Mouse (Mus musculus) gastrocnemius, postnatal 10 days (tissue): ENCODE data around the gene Me3. TPM values are rescaled to one million over a fixed set of nuclear protein-coding genes. Genes with fewer than 3 reads are reported as not detected.

Source experiments
- DNase-seq: peaks from one replicate; pipeline ENCODE4 v3.0.0; 2021; ENCODE audit warnings: mixed read lengths
- total RNA-seq, 2 experiments: library from RNA; stranded (reverse); gene quantifications; 2 replicates each; pipeline ENCODE4 v1.2.3; 2021

The Me3 gene
- total RNA-seq, 2 experiments from 2014 or later: 79.9 to 88.9 TPM

DNA sequence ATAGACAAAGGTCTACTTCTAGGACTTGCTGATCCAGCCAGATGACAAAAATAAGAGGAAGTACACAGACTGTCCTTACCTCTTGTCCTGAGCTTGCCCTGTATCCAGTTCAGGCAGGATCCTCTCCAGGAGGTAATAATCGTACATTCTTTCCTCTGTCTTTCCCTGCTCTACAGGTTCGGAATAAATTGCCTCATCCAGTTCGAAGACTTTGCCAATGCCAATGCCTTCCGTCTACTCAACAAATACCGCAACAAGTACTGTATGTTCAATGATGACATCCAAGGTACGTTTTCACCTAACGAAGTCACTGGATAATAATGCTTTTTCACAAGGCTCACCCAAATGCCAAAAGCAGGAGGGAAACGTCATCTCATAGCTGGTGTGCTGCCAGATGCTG, 201.3 kb downstream of the Me3 start:
- no peak for DNase-seq

DNA sequence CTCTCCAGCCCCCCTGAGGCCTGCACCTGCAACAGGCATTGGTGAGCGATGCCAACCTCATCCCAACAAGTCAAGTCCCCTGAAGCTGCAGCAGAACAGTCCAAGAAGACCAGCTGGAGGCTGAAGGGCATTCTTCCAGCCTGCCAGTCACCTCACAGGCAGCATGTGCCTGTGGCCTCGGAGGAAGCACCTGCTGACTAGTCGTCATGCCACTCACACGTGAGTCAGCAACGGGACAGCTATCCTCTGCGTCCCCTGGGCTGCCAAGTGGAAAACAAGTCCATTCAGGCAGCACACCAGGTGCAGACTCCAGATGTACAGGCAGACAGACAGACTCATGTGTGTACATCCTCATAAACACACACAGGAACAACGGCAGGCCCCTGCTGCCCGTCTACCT, 203.4 kb downstream of the Me3 start:
- peak; percentile 26 for DNase-seq

DNA sequence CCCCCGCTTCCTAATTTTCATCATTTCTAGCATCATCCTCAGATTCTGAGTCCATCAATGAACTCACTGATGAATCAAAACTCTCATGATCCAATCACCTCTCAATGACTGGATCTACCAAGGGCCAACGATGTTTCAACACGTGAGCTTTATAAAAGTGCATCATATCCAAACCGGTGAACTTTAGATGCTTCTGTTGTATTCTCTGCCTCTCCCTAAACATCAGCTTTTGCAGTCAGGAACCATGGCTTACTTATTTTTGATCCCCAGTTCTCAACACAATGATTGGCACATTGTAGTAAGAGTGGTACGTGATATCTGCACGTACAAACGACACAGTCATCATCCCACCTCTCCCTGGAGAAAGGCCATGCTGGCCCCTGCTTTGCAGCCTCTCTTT, 204.5 kb downstream of the Me3 start:
- no peak for DNase-seq

DNA sequence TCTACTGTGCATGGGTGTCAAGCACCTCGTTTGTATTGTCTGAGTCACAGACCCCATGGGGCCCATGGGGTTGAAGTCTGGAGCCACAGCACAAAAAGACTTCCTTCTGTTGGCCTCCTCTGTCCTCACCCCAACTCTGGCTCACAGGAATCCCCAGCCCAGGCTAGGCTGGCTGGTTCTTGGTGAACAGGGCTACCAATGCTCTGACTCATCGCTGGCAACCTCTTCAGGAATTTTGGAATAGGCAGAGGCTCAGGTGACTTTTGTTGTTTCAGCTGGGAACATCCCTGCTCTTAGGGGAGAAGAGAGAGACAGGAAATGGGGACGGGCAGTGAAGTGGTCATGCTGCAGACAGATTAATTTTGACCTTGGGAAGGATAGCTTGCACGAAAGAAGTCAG, 205.6 kb downstream of the Me3 start:
- DNase-seq: no peak

DNA sequence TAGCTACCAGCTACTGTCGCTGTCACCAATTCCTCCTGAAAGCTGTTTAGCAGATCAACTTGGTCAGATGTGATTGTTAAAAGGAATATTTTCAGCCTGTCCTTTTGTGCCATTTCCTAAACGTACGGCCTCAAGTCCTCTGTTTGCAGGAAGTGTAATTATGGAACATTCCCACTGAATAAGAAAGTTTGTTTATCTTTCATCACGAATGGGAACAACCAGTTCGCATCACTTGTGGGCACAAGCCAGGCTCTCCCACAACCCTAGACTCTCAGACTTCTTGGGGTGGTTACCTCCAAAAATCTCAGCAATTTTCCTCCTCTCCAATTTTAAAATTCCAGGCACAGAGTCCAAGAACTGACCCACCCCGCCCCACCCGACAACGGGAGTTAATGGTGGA, 207.5 kb downstream of the Me3 start:
- DNase-seq: no peak

DNA sequence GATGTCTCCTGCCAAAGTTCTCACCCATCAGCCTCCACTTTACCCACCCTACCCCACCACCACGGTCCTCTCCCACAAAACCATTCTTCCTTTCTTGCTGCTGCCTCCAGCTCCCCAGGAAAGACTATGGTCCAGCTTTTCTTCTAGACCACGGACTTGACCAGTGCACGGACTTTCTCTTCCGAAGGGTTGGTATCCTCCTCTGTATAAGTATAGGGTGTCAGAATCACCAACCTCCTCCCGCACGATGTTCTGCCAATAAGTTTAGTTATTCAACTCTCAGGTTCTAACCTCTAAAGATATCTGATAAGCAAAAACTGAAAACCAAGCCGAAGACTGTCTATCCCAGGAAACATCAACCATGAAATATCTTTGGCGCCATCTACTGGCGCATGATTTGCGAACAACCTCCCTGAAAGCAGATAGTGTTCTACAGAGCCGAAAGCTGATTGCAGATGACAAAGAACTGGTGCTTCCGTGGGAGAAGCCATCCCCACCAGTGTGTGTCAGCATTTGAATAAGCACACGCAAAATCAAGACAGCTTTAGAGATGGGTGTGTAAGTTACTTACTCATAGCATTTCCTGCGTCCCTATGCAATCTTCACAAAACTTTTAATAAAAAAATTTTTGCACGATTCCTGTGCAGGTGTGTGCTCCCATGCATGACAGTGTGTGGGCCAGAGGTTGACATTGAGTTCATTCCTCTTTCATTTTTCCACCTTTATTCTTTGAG, 209.6 kb downstream of the Me3 start:
- DNase-seq: peak; percentile 84

DNA sequence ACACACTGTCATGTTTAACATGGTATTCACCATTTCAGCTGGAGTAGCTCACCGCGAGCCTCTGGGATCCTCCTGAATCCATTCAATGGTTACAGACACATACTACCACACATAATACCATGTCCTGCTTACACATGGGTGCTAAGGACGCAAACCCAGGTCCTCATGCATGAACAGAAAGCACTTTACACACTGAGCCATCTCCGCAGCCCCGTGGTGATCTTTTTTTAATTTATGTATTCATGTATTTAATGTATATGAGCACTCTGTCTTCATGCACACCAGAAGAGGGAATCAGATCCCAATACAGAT, 210.2 kb downstream of the Me3 start:
- DNase-seq: no peak

DNA sequence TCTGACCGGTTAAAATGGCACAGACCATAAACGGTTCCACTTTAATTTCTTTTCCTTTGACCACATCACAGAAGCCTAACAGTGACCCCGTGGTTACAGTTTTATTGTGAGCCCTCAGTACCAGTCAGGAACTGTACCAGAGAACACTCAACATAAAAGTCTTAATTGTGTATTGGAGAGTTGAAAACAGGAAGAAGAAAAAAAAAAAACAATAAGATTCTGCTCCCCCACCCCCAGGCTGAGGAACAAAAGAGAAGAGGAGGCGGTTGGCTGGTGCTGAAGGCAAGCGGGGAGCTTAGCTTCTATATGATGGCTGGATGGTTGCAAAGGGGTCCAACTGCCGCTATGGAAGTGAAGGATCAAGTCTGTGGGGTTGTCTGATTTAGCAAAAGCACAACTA, 210.9 kb downstream of the Me3 start:
- no peak for DNase-seq

DNA sequence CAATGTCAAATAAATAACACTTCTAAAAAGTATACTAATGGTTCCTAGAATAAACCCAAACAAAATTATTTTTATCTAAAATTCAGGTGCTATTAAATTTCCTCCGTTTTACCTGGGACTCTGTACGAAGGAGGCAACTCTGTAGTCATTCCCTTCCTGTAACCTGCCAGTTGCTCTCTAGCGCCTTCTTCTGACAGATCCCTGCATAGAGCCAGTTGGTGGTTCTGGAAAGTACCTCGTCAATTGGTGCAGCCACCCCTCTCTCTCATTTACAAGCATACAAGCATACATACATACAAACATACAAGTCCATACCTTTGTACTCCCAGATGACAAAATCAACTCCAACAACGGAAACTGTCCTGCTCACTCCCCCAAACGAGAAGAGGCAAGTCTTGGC, 211.3 kb downstream of the Me3 start:
- DNase-seq: peak; percentile 39

DNA sequence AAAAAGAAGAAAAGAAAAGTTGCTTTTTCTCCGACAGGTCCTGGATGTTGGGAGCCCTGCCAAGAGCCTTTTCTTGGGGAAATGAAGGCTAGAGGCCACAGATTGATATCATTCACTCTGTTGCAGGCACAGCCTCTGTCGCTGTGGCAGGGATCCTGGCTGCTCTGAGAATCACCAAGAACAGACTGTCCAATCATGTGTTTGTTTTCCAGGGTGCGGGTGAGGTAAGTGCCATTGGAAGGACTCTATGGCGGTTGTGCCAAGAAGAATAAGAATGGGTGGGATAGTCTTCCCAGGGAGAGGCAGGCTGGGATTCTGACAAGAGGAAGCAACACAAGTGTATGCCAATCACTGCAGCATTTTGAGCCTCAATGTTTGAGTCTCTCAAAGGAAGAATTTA, 213.5 kb downstream of the Me3 start:
- no peak for DNase-seq

DNA sequence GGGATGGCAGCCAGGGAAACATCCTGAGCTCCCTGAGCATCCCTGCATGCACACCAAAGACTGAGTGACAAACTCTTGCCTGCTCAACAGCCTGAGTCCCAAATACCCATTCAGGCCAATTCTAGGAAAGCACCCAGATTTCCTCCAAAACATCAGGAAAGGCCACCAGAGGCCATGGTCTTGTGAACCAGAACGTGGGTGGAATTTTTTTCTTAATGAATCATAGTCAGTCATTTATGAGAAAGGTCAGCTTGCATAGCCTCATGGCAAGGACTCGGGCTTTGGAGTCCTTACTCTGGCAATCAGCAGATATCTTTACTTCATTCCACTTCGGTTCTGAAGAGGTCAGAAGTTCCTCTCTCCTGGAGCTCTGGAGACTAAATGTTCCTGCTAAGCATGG, 218.3 kb downstream of the Me3 start:
- DNase-seq: no peak

DNA sequence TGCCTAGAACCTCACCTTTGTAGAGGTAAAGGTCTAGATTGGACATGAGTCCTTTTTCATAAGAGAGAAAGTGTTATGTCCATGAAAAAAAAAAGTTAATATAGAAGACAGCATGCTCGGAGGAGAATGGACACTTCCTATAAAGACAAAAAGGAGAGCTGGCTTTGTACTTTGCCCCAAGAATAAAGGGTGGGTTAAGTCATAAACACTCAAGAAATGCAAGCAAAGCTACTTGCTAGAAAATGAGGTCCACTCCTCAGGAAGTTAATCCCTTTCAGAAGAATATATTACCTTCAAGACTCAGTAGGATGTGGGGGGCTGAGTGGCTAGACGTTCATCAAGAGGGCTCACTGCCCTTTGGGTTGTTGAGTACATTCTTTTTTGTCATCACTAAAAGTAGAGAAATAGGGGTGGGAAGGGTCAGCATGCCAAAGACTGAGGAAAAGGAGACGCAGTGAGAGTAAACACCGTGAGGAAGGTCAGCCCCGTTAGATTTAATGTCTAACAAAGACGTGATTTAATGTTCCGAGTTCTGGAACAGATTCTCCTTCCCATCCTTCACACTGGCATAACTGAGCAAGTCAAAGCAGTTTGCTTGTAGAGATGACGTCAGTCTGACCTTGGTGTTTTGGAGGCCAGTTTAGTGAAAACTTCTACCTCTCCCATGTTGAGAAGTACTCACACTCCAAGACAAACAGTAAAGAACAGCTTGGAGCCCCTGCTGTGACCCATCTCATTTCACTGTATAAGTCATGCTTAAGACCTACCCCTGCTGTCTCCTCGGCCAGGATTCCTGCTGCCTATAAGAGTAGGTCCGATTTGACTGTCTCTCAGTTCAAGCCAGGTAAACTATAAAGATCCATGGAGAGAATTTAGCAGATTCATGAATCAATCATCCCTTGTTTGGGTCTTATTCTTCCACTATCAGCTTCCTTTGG, 220.2 kb downstream of the Me3 start:
- DNase-seq: no peak

DNA sequence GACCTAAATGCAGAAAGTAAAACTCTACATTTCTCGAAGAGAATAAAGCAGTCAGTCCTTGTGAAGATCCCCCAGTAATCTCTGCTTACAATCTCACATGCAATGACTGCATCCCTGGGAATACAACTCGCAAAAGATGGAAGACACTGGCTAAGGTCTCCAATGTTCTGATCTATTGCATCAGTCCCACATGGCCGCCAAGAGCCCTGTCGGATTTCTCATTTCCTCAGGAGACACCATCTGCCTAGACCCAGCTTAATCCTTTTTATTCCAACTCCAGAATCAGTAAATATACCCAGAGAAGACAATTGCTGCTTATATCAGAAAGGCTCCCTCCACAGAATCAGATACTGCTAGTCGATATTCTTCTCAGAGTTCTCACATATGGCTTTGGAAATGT, 220.9 kb downstream of the Me3 start:
- DNase-seq: no peak

DNA sequence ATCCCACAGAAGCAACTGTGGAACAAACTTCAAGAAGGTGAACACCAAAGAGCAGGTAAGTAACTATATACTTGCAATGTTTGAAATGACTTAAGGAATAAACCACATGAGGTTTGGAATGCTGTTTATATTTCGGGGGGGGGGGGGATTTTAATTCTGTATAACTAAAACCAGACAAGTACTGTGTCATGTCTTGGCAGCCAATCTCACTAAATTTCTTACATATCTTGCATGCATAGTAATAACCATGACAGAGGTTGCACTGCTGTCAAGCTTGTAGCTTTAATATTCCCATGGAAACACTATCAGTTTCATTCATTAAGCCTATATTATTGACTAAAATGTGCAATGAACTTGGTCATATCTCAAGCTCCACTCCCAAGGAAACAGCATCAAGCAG, 223.0 kb downstream of the Me3 start:
- no peak for DNase-seq

DNA sequence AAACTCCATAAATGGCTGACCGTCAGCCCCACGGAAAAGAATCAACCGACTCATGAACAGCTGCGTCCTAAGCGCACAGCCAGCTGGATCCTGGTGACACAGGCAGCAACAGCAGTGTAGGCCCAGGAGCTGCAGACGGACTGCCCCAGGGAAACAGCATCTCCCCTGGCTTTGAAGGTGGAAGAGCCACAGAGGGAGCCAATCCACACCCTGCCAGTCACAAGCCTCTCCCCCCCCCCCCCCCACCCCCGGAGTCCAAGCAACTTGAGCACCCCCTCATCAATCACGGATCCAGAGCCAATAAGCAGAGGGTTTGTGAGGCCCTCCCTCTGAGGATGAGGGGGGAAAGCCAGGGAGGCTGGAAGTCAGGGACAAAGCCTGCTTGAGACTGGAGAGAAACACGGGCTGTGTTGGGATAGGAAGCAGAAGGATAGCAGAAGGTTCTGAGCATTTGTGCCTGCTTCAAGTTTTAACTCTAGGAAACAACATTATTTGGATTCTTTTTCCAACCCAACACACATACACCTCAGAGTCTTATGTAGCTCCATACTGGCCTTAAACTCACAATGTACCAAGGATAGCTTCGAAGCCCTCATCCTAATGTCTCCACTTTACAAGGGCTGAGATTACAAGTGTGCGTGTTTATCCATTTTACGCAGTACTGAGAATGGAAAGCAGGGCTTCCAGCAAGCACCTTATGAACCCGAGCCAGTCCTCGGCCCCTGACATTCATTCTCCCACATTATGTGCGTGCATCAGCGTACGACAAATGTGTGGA, 224.4 kb downstream of the Me3 start:
- DNase-seq: peak; percentile 27

DNA sequence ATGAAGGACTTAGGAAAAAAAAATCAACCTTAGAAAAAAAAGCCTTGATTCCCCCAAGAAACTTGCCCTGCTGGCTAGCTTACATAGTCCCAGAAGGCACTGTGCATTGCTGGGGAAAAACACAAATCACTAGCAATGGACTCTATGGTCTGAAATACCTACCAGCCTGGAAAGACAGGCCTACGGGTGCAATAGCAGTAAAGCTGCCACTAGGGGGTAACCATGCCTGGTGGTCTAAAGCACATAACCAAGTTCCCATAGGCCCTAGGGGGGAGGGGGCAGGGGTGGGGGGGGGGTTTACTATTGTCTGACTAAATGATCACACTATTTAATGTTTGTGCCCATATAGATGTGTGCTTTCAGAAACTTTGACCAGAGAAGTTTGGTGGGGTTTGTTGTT, 232.6 kb downstream of the Me3 start:
- DNase-seq: no peak

DNA sequence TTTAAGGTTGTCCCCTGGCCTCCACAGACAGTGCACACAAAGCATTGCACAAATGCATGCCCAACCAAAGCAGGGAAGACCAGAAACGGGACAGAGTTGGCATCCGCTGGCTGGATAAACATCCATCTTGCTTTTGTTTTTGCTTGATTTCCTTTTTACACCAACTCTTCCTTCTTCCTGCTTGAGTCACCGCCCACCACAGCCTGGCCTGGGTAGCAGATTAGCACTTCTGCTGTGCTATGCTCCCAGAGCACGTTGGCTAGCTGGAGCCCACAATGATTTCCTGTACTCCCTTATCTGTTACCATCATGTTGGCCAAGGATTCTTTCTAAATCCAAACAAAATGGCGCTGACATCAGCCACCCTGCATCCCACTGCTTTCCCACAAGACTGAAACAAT, 235.0 kb downstream of the Me3 start:
- no peak for DNase-seq

DNA sequence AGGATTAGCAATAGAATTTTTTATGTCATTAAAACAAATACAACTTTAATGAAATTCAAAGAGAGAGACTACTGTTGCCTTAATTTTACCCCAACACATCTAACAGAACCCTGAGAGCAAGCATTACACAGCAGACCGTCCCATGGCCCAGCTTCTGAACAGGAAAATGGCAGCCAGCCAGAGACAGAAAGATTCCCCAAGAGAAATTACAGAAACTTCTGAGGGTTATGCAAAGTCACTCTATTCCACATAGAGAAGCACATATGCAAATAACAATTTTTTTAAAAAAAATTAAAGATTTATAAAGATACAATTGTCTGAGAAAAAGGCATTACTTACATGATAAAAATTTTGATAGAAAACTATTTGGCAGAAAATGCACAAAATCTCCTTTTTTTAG, 247.5 kb downstream of the Me3 start:
- DNase-seq: peak; percentile 11

DNA sequence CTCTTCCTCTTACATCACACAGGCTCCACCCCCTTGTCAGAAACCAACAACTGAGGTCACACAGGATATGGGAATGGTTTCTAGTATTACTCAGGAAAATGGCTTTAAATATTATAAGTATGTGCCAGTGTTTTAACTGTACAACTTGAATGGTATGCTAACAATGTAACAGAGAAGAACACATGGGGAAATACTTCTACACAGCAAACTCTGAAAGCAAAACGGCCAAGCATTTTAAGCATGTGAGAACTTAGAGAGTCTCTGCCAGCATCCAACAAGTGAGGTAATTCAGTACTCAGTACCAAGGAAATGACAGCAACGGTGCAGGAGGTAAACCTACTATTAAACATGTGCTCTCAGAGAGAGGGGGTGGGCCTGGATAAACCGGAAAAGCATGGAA, 252.4 kb downstream of the Me3 start:
- no peak for DNase-seq

DNA sequence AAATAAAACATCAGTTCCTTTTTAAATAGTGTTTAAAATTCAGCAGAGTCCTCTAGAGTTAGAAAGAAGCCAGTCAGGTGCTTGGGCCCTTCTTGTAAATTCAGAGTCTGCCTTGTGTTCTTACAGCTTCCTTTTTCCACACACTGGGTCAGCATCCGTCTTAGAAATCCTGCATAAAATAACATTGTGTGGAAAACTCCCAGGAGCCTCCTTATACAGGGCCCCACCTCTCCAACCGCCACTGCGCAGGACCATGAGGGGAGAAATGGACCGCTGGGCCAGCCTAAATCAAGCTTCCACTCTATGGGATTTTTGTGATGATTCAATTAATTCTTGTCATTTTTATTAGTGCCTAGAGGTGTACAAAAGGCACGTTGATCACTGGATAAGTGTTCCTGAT, 259.2 kb downstream of the Me3 start:
- no peak for DNase-seq

DNA sequence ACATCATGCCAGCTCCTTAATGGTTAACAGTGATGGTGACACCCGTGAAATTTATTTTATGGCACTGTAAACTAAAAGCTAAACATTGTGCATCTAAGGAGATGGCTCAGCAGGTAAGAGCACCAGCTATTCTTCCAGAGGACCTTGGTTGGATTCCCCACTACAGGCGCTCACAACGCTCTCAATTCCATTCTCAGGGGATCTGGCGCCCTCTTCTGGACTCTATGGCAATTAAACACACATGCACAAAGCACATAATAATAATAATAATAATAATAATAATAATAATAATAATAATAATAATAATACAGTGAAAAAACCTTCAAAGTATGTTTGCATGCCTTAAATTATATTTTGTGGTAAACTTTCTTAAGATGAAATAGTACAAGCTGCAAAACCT, 259.7 kb downstream of the Me3 start:
- peak; percentile 23 for DNase-seq

DNA sequence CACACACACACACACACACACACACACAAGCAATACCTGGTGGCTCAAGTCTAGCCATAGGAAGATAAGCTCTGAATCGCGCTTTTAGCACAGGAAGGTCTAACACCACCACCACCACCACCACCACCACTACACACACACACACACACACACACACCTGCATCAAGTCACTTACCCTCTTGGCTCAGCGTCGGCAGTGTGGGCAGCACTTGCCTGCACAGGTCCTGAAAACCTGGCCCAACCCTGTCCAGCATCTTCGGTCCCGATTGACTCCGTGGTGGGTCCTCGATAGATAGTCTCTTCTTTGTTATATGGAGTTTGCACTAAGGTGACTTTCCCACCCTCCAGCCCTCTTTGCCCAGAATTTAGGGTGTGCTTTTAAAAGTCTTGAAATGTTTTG, 270.8 kb downstream of the Me3 start:
- no peak for DNase-seq
